Mouse (Mus musculus): ENCODE data around the gene Tmem132d. TPM values are rescaled to one million over a fixed set of nuclear protein-coding genes. Genes with fewer than 3 reads are reported as not detected.

Tmem132d gene
- polyA plus RNA-seq, 1 experiment: not detected

GRCm38 (mm10) chr5:128267366-128267765, 165.5 kb downstream of the Tmem132d start:
- H3K79me3 ChIP-seq (ENCODE audit: low read depth): no peaks in the 10 kb centered on the region
- no peak overlapping the region for H3ac ChIP-seq (ENCODE audit: control insufficient read depth, insufficient read length, low read depth)
- no peaks in the 10 kb centered on the region for H3K27me3 ChIP-seq (ENCODE audit: control insufficient read depth, insufficient read depth, insufficient read length)
- no peaks in the 10 kb centered on the region for H3K79me2 ChIP-seq (ENCODE audit: control insufficient read depth, insufficient read depth)
- TF ChIP-seq MYOG (IDR thresholded peaks at IDR 0.05; ENCODE audit: control insufficient read depth, extremely low read depth, insufficient read length) (no peak), CEBPB (IDR thresholded peaks at IDR 0.05; ENCODE audit: low read depth) (no peak), USF1 (IDR thresholded peaks at IDR 0.05; ENCODE audit: low read depth) (no peak), FOSL1 (IDR thresholded peaks at IDR 0.05; ENCODE audit: insufficient read depth, low read length, poor library complexity, severe bottlenecking) (no peak), MAX (IDR thresholded peaks at IDR 0.05) (no peak), MYOD1 (IDR thresholded peaks at IDR 0.05; ENCODE audit: control insufficient read depth, insufficient read length, low read depth) (no peak), CTCF (IDR thresholded peaks at IDR 0.05; ENCODE audit: control insufficient read depth, insufficient read depth, insufficient read length) (no peak)
- no peak overlapping the region for H3K4me3 ChIP-seq (ENCODE audit: insufficient read depth, poor library complexity, severe bottlenecking)
- H3K36me3 ChIP-seq (ENCODE audit: control insufficient read depth, insufficient read depth): no peaks in the 10 kb centered on the region

- no peaks in the 10 kb centered on the region for H3K79me3 ChIP-seq (ENCODE audit: low read depth)
- H3ac ChIP-seq (ENCODE audit: control insufficient read depth, insufficient read length, low read depth): no peak overlapping the region
- H3K79me2 ChIP-seq (ENCODE audit: control insufficient read depth, insufficient read depth): no peaks in the 10 kb centered on the region
- H3K36me3 ChIP-seq (ENCODE audit: control insufficient read depth, insufficient read depth): no peaks in the 10 kb centered on the region
- TF ChIP-seq MYOD1 (IDR thresholded peaks at IDR 0.05; ENCODE audit: control insufficient read depth, insufficient read length, low read depth): no peak
- TF ChIP-seq MYOG (IDR thresholded peaks at IDR 0.05; ENCODE audit: control insufficient read depth, extremely low read depth, insufficient read length): no peak
- no peak for TF ChIP-seq MAX (IDR thresholded peaks at IDR 0.05)
- TF ChIP-seq CTCF (IDR thresholded peaks at IDR 0.05; ENCODE audit: control insufficient read depth, insufficient read depth, insufficient read length): no peak
- no peak for TF ChIP-seq USF1 (IDR thresholded peaks at IDR 0.05; ENCODE audit: low read depth)
- no peak for TF ChIP-seq FOSL1 (IDR thresholded peaks at IDR 0.05; ENCODE audit: insufficient read depth, low read length, poor library complexity, severe bottlenecking)
- TF ChIP-seq CEBPB (IDR thresholded peaks at IDR 0.05; ENCODE audit: low read depth): no peak
- no peak overlapping the region for H3K4me3 ChIP-seq (ENCODE audit: insufficient read depth, poor library complexity, severe bottlenecking)
- no peaks in the 10 kb centered on the region for H3K27me3 ChIP-seq (ENCODE audit: control insufficient read depth, insufficient read depth, insufficient read length)
Measured at GRCm38 (mm10) chr5:128244219-128244618, 188.7 kb downstream of the Tmem132d start.

- Histone ChIP-seq H3K36me3 (ENCODE audit: control insufficient read depth, insufficient read depth) (no peaks in the 10 kb centered on the region), H3K79me3 (ENCODE audit: low read depth) (no peaks in the 10 kb centered on the region), H3K27me3 (ENCODE audit: control insufficient read depth, insufficient read depth, insufficient read length) (no peaks in the 10 kb centered on the region), H3K4me3 (ENCODE audit: insufficient read depth, poor library complexity, severe bottlenecking) (no peak overlapping the region), H3ac (ENCODE audit: control insufficient read depth, insufficient read length, low read depth) (no peak overlapping the region), H3K79me2 (ENCODE audit: control insufficient read depth, insufficient read depth) (no peaks in the 10 kb centered on the region)
- no peak for TF ChIP-seq USF1 (IDR thresholded peaks at IDR 0.05; ENCODE audit: low read depth)
- TF ChIP-seq FOSL1 (IDR thresholded peaks at IDR 0.05; ENCODE audit: insufficient read depth, low read length, poor library complexity, severe bottlenecking): no peak
- no peak for TF ChIP-seq MAX (IDR thresholded peaks at IDR 0.05)
- no peak for TF ChIP-seq MYOD1 (IDR thresholded peaks at IDR 0.05; ENCODE audit: control insufficient read depth, insufficient read length, low read depth)
- no peak for TF ChIP-seq MYOG (IDR thresholded peaks at IDR 0.05; ENCODE audit: control insufficient read depth, extremely low read depth, insufficient read length)
- TF ChIP-seq CTCF (IDR thresholded peaks at IDR 0.05; ENCODE audit: control insufficient read depth, insufficient read depth, insufficient read length): no peak
Measured at GRCm38 (mm10) chr5:128236638-128237335, 196.1 kb downstream of the Tmem132d start.

GRCm38 (mm10) chr5:128235611-128236010, 197.3 kb downstream of the Tmem132d start:
- TF ChIP-seq CEBPB (IDR thresholded peaks at IDR 0.05; ENCODE audit: low read depth) (no peak), MAX (IDR thresholded peaks at IDR 0.05) (no peak), USF1 (IDR thresholded peaks at IDR 0.05; ENCODE audit: low read depth) (no peak), MYOD1 (IDR thresholded peaks at IDR 0.05; ENCODE audit: control insufficient read depth, insufficient read length, low read depth) (no peak), CTCF (IDR thresholded peaks at IDR 0.05; ENCODE audit: control insufficient read depth, insufficient read depth, insufficient read length) (no peak), FOSL1 (IDR thresholded peaks at IDR 0.05; ENCODE audit: insufficient read depth, low read length, poor library complexity, severe bottlenecking) (no peak), MYOG (IDR thresholded peaks at IDR 0.05; ENCODE audit: control insufficient read depth, extremely low read depth, insufficient read length) (no peak)
- H3K79me2 ChIP-seq (ENCODE audit: control insufficient read depth, insufficient read depth): no peaks in the 10 kb centered on the region
- no peaks in the 10 kb centered on the region for H3K36me3 ChIP-seq (ENCODE audit: control insufficient read depth, insufficient read depth)
- no peak overlapping the region for H3ac ChIP-seq (ENCODE audit: control insufficient read depth, insufficient read length, low read depth)
- no peaks in the 10 kb centered on the region for H3K79me3 ChIP-seq (ENCODE audit: low read depth)
- H3K4me3 ChIP-seq (ENCODE audit: insufficient read depth, poor library complexity, severe bottlenecking): no peak overlapping the region
- no peaks in the 10 kb centered on the region for H3K27me3 ChIP-seq (ENCODE audit: control insufficient read depth, insufficient read depth, insufficient read length)

GRCm38 (mm10) chr5:128233101-128233500, 199.8 kb downstream of the Tmem132d start:
- no peak for TF ChIP-seq CTCF (IDR thresholded peaks at IDR 0.05; ENCODE audit: control insufficient read depth, insufficient read depth, insufficient read length)
- TF ChIP-seq CEBPB (IDR thresholded peaks at IDR 0.05; ENCODE audit: low read depth): no peak
- TF ChIP-seq MAX (IDR thresholded peaks at IDR 0.05): no peak
- no peak for TF ChIP-seq MYOD1 (IDR thresholded peaks at IDR 0.05; ENCODE audit: control insufficient read depth, insufficient read length, low read depth)
- no peak for TF ChIP-seq FOSL1 (IDR thresholded peaks at IDR 0.05; ENCODE audit: insufficient read depth, low read length, poor library complexity, severe bottlenecking)
- no peak for TF ChIP-seq USF1 (IDR thresholded peaks at IDR 0.05; ENCODE audit: low read depth)
- no peak for TF ChIP-seq MYOG (IDR thresholded peaks at IDR 0.05; ENCODE audit: control insufficient read depth, extremely low read depth, insufficient read length)
- no peak overlapping the region for H3K4me3 ChIP-seq (ENCODE audit: insufficient read depth, poor library complexity, severe bottlenecking)
- no peaks in the 10 kb centered on the region for H3K79me2 ChIP-seq (ENCODE audit: control insufficient read depth, insufficient read depth)
- H3ac ChIP-seq (ENCODE audit: control insufficient read depth, insufficient read length, low read depth): no peak overlapping the region
- no peaks in the 10 kb centered on the region for H3K27me3 ChIP-seq (ENCODE audit: control insufficient read depth, insufficient read depth, insufficient read length)
- H3K79me3 ChIP-seq (ENCODE audit: low read depth): no peaks in the 10 kb centered on the region
- no peaks in the 10 kb centered on the region for H3K36me3 ChIP-seq (ENCODE audit: control insufficient read depth, insufficient read depth)
